Mouse (Mus musculus) bone marrow macrophage, adult 2 months (primary cell): ENCODE data around the gene Nudt8. TPM values are rescaled to one million over a fixed set of nuclear protein-coding genes. Genes with fewer than 3 reads are reported as not detected.
"Not testable (repeated sequence)": the region's sequence is repeated elsewhere in the genome, so short reads cannot be mapped to it uniquely, and the experiment has no call there.

Experiments
- H3K27ac ChIP-seq: 2 replicates; pipeline ENCODE4 v1.5.1; 2012; ENCODE audit warnings: low read depth, low read length; ENCODE audit not compliant: insufficient read depth
- H3K4me1 ChIP-seq: 2 replicates; pipeline ENCODE4 v1.6.1; 2012; ENCODE audit warnings: low read length; ENCODE audit not compliant: control insufficient read depth, insufficient read depth
- H3K4me3 ChIP-seq: 2 replicates; pipeline ENCODE4 v1.5.1; 2012; ENCODE audit warnings: mild to moderate bottlenecking, low read length, moderate library complexity; ENCODE audit not compliant: insufficient read depth
- CTCF ChIP-seq: IDR thresholded peaks from 2 replicates; pipeline ENCODE4 v1.5.1; 2012; ENCODE audit warnings: low read depth, mild to moderate bottlenecking, low read length, moderate library complexity
- POLR2A ChIP-seq: IDR thresholded peaks from 2 replicates; pipeline ENCODE4 v1.6.1; 2012; ENCODE audit warnings: mild to moderate bottlenecking, low read depth, low read length, borderline replicate concordance
- polyA plus RNA-seq: library from polyadenylated mRNA; stranded (reverse); fragments of >200 nt; gene quantifications from 2 replicates; pipeline ENCODE4 v1.2.4, GENCODE M21; 2012; ENCODE audit not compliant: missing spikeins, insufficient read depth, insufficient read length

The Nudt8 gene
- polyA plus RNA-seq, 1 experiment, result 7.0 TPM

- TF ChIP-seq POLR2A (no peak), CTCF (peak; percentile 62)
- H3K27ac ChIP-seq, result no peak overlapping the region
- H3K4me1 ChIP-seq, result no peaks in the 10 kb centered on the region
- no peak overlapping the region for H3K4me3 ChIP-seq
Observed at GRCm38 (mm10) chr19:3962469-3962868, 37.9 kb upstream of the Nudt8 start.

GRCm38 (mm10) chr19:3964030-3964429 is 36.4 kb upstream of the Nudt8 start:
- H3K4me1 ChIP-seq, result no peaks in the 10 kb centered on the region
- H3K4me3 ChIP-seq, result no peak overlapping the region
- H3K27ac ChIP-seq, result no peak overlapping the region
- TF ChIP-seq CTCF (no peak), POLR2A (no peak)

GRCm38 (mm10) chr19:3966330-3967075 is 33.9 kb upstream of the Nudt8 start:
- H3K4me1 ChIP-seq, result no peaks in the 10 kb centered on the region
- no peak overlapping the region for H3K4me3 ChIP-seq
- no peak for TF ChIP-seq POLR2A
- TF ChIP-seq CTCF, result no peak
- no peak overlapping the region for H3K27ac ChIP-seq

GRCm38 (mm10) chr19:3967258-3967657 is 33.1 kb upstream of the Nudt8 start:
- Histone ChIP-seq H3K27ac (no peak overlapping the region), H3K4me1 (no peaks in the 10 kb centered on the region), H3K4me3 (no peak overlapping the region)
- no peak for TF ChIP-seq CTCF
- no peak for TF ChIP-seq POLR2A

DNA sequence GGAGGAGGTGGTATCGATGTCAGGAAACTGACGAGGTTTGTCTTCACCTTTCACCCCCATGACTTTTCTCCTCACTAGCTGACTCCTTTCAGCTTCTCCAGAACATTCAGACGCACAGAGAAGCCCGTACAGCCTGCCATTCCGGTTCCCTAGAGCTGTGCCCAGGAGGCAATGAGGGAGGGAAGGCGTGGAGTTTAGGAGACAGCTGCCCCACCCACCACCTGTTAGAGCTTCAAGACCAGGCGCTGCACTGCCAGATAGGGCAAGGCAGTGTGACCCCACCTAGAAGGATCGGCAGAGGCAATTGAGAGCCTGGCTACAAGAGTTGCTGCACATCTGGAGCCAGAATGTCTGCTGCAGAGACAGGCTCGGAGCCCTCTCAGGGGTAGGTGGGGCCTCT is 28.2 kb upstream of the Nudt8 start, which contains the start of gene Aldh3b2:
Aldh3b2 (plus strand) TSS at position 100 of the 400 bp plus-strand sequence.
- H3K4me1 ChIP-seq, result no peaks in the 10 kb centered on the region
- no peak within 1 kb of the TSS for H3K4me3 ChIP-seq

DNA sequence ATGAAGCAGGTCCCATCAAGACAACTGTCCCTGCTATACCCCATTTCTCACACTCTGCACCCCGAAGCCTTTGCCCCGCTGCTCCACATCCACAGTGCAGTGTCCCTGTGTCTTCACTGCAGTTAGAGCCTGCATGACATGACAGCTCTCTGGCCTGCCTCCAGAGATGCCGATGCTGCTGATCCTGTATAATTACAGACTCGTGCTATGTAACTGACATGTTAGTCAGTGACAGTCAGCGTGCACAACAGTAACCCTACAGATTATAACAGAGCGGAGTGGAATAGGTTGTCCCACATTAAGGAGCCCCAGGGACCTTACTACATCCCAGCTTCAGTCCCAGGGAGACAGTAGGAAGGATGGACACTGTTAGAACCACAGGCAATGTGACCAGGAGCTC is 25.8 kb upstream of the Nudt8 start:
- H3K4me3 ChIP-seq, H3K27ac ChIP-seq, H3K4me1 ChIP-seq: not testable (repeated sequence)

More for the DNA sequence above, 28.2 kb upstream of the Nudt8 start, which contains the start of gene Aldh3b2:
- no peak within 1 kb of the TSS for H3K27ac ChIP-seq
- no peak for TF ChIP-seq POLR2A
- no peak for TF ChIP-seq CTCF

DNA sequence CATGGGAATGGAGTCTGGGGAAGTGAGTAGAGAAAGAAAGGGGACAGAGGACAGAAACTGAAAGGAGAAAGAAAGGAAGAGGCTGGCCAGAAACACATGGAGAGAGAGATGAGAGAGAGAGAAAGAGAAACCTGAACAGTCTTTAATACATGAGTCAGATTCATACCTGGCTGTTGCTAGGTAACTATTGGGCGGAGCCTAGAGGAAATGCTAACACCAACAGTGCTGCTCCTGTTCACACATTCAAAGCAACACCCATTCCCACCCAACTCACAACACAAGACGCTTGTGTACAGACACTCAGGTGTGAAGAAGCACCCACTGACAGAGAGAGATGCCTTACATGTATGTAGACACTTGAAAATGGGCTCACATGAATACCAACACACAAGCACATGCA is 24.5 kb upstream of the Nudt8 start:
- no peak for TF ChIP-seq CTCF
- no peak for TF ChIP-seq POLR2A
- Histone ChIP-seq H3K27ac (no peak overlapping the region), H3K4me1 (no peaks in the 10 kb centered on the region), H3K4me3 (no peak overlapping the region)

- Histone ChIP-seq H3K4me1 (no peaks in the 10 kb centered on the region), H3K27ac (no peak overlapping the region), H3K4me3 (no peak overlapping the region)
- TF ChIP-seq POLR2A (no peak), CTCF (peak; percentile 39; the same call in 1 of the 2 replicates)
Observed at GRCm38 (mm10) chr19:3980309-3980708, 20.1 kb upstream of the Nudt8 start.

- no peak for TF ChIP-seq POLR2A
- no peak for TF ChIP-seq CTCF
- Histone ChIP-seq H3K4me1 (no peaks in the 10 kb centered on the region), H3K27ac (no peak overlapping the region), H3K4me3 (no peak overlapping the region)
Observed at GRCm38 (mm10) chr19:3980917-3981316, 19.5 kb upstream of the Nudt8 start.

DNA sequence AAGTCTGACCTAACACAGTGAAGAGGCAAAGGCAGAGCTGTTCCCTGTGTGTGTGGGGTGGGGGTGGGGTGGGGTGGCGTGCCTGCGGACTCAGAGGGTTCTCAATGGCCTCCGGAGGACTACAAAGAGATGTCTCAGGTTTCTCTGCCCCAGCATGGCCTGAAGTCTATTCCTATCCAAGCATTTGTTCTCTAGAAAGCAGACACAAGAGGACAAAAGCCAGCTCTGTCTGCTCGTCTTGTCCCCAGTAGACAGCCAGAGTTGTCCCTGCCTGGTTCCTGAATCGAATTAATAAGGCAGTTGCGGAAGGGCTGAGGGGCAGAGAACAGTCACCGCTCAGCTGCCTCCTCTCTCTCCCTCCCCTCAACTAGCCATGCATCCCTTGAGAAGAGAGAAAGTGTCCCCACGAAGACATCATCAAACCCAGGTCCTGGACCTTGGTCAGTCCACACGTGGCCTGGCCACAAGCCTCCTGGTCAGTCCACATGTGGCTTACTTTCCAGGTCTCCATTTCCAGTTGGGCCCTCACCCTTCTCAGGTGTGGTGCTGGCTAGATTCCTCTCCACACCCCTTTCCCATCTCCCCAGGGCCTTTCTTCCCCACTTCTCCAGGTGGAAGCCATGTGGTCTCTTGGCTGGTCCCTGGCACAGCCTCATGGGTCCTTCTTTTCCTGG is 16.7 kb upstream of the Nudt8 start:
- no peak overlapping the region for H3K4me3 ChIP-seq
- H3K27ac ChIP-seq, result no peak overlapping the region
- H3K4me1 ChIP-seq, result peaks cover 5% of the 10 kb centered on the region; the same call in 1 of the 2 replicates
- TF ChIP-seq POLR2A, result no peak
- no peak for TF ChIP-seq CTCF
